Mouse (Mus musculus): ENCODE data around the gene Tmem18.

DNA sequence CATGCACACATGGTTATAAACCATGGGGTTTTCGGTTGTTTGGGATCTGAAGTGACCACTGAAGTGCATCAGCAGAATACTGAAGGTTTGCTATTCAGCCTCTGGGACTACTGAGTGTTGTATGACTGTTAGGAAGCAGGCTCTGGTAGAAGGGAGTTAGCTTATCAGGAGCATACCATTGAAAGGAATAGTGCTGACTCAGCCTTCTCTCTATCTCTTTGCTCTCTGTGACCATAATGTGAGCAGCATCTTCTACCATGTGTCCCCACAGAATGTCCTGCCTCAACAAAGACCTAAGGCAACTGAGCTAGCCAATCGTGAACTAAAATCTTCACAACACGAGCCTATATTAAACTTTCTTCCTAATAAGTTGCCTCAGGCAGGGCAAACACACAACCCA lies 8.3 kb upstream of the Tmem18 start:
- TF ChIP-seq CTCF (IDR thresholded peaks at IDR 0.05; ENCODE audit: borderline replicate concordance, insufficient read depth, low read depth, low read length), result no peak
- TF ChIP-seq POLR2A (IDR thresholded peaks at IDR 0.05; ENCODE audit: borderline replicate concordance, insufficient read depth, low read length), result no peak

Data from cerebellum, adult 2 months (tissue).